9 mouse cellular contexts compared by ENCODE assay signal in genomic region chr1:78525189-78525886, GRCm38 (mm10). TPM values are rescaled to one million over a fixed set of nuclear protein-coding genes. Genes with fewer than 3 reads are reported as not detected.
DNase-seq lines count a peak whose midpoint lies in the region; ATAC-seq and TF ChIP-seq lines count a peak whose summit lies in the region.
"Had no signal": no experiment of that assay in that cellular context is flagged by ENCODE, and none has a peak within 500 bp of the region (broad histone marks: within the 10 kb centered on the region; RNA-seq: fewer than 3 reads in every experiment).

No protein-coding gene starts in this region.

- TF ChIP-seq POLR2A in liver, adult 2 months (IDR thresholded peaks at IDR 0.05; ENCODE audit: extremely low read depth, insufficient read depth, low read length) = no peak

- 51% methylated on average over 23 of the region's 23 CpGs for WGBS in liver, adult 2 months
- WGBS in liver, embryonic 12.5 days (ENCODE audit: insufficient replicate concordance) = 44% methylated on average over 23 of the region's 23 CpGs

- no peaks in the 10 kb centered on the region for H3K4me1 ChIP-seq in liver, adult 2 months (ENCODE audit: control insufficient read depth, insufficient read depth, low read length)
- no peaks in the 10 kb centered on the region for H3K4me1 ChIP-seq in liver, embryonic 12.5 days
- H3K4me1 ChIP-seq: neural tube, embryonic 13.5 days had no signal

- no peak for ATAC-seq in liver, embryonic 12.5 days

- TF ChIP-seq CTCF in liver, adult 2 months (IDR thresholded peaks at IDR 0.05; ENCODE audit: low read depth, low read length) = peak; percentile 98

- H3K4me2 ChIP-seq in liver, embryonic 12.5 days = no peak overlapping the region
- H3K4me2 ChIP-seq: neural tube, embryonic 13.5 days had no signal

- H3K27ac ChIP-seq in liver, adult 2 months (replicated peaks; ENCODE audit: insufficient read depth, low read depth, low read length) = no peak overlapping the region
- no peak overlapping the region for H3K27ac ChIP-seq in liver, embryonic 12.5 days
- H3K27ac ChIP-seq: neural tube, embryonic 13.5 days had no signal

- H3K4me3 ChIP-seq in liver, adult 2 months (ENCODE audit: insufficient read depth, low read depth, low read length) = no peak overlapping the region
- no peak overlapping the region for H3K4me3 ChIP-seq in liver, embryonic 12.5 days
- H3K4me3 ChIP-seq: neural tube, embryonic 13.5 days had no signal

- H3K9me3 ChIP-seq in liver, embryonic 12.5 days (replicated peaks) = no peaks in the 10 kb centered on the region
- H3K9me3 ChIP-seq: neural tube, embryonic 13.5 days had no signal

- H3K9ac ChIP-seq in liver, adult 2 months (ENCODE audit: low read depth, low read length) = no peak overlapping the region
- no peak overlapping the region for H3K9ac ChIP-seq in liver, embryonic 12.5 days
- H3K9ac ChIP-seq: neural tube, embryonic 13.5 days had no signal

- H3K36me3 ChIP-seq in liver, adult 2 months (ENCODE audit: control insufficient read depth, insufficient read depth, low read length) = no peaks in the 10 kb centered on the region
- H3K36me3 ChIP-seq in liver, embryonic 12.5 days = no peaks in the 10 kb centered on the region
- H3K36me3 ChIP-seq: neural tube, embryonic 13.5 days had no signal

- H3K79me2 ChIP-seq in liver, adult 2 months (ENCODE audit: control insufficient read depth, insufficient read depth, low read length) = no peaks in the 10 kb centered on the region

- no peaks in the 10 kb centered on the region; the same call in 1 of the 2 replicates for H3K27me3 ChIP-seq in liver, adult 2 months (ENCODE audit: control insufficient read depth, insufficient read depth, low read length)
- no peaks in the 10 kb centered on the region; the same call in 1 of the 2 replicates for H3K27me3 ChIP-seq in liver, embryonic 12.5 days (replicated peaks)
- H3K27me3 ChIP-seq: neural tube, embryonic 13.5 days had no signal

- DNase-seq in liver, adult 2 months (ENCODE audit: extremely low read depth, low read depth, low spot score) = peak; percentile 60
- peak; percentile 84 for DNase-seq in ZHBTc4 (ENCODE audit: low read depth, low spot score)
- peak; percentile 72 to 84 for DNase-seq in cerebellum, postnatal 14 days
- DNase-seq in heart, postnatal 4 days = peak; percentile 74
- DNase-seq in left cerebral cortex, adult 11 months (ENCODE audit: low spot score) = peak; percentile 43
- DNase-seq in natural killer cell, adult 2 months (ENCODE audit: low spot score in 2 of 2) = peak; percentile 57 to 69
- DNase-seq in thymus, postnatal 14 days = peak; percentile 70

RNA-seq across cellular contexts. Expression of gene BC035947, which starts 13.4 kb away (rescaled TPM):
- not detected in 2 replicates for total RNA-seq in liver, adult 2 months (2014; rRNA removed)
- not detected in 2 replicates for polyA plus RNA-seq in liver, adult 2 months (2012; rRNA removed)
- not detected in 2 replicates for polyA plus RNA-seq in liver, embryonic 12.5 days (2016; fragmentation: Nextera tagmentation; extraction: Ambion mirVana)
- not detected for total RNA-seq in heart, postnatal 4 days (2021)

RNA-seq across cellular contexts. Expression of gene Mogat1, which starts 14.5 kb away (rescaled TPM):
- total RNA-seq in liver, adult 2 months (2014; rRNA removed) = 0.65 TPM in 1 of 2 replicates, not detected in the other
- 1.0 and 3.6 TPM in 2 replicates for polyA plus RNA-seq in liver, adult 2 months (2012; rRNA removed)
- not detected in 2 replicates for polyA plus RNA-seq in liver, embryonic 12.5 days (2016; fragmentation: Nextera tagmentation; extraction: Ambion mirVana)
- not detected for total RNA-seq in heart, postnatal 4 days (2021)
- polyA plus RNA-seq: neural tube, embryonic 13.5 days had no signal

RNA-seq across cellular contexts. Expression of gene Farsb, which starts 36.6 kb away (rescaled TPM):
- total RNA-seq in liver, adult 2 months (2014; rRNA removed) = 33.7 and 37.3 TPM in 2 replicates
- 11.2 and 12.8 TPM in 2 replicates for polyA plus RNA-seq in liver, adult 2 months (2012; rRNA removed)
- polyA plus RNA-seq in liver, embryonic 12.5 days (2016; fragmentation: Nextera tagmentation; extraction: Ambion mirVana) = 159 and 160 TPM in 2 replicates
- total RNA-seq in heart, postnatal 4 days (2021) = 10 to 100 TPM; 52.5 to 54.5 TPM
